Mouse (Mus musculus) heart, embryonic 11.5 days (tissue): ENCODE data around the gene Gm17651. TPM values are rescaled to one million over a fixed set of nuclear protein-coding genes. Genes with fewer than 3 reads are reported as not detected.

ENCODE experiments used
- ATAC-seq: fragments of 200-750 bp; cut with Nextera tagmentation; replicated peaks from 2 replicates; pipeline ENCODE4 v1.8.0; 2017; ENCODE audit warnings: moderate library complexity; ENCODE audit not compliant: insufficient number of reproducible peaks, low FRiP score, low TSS enrichment
- H3K27ac ChIP-seq: fragments of 300-500 bp; sonication (generic); 2 replicates; pipeline ENCODE4 v1.5.1; 2014; ENCODE audit warnings: mild to moderate bottlenecking, low read depth, low read length
- H3K27me3 ChIP-seq: fragments of 300-500 bp; sonication (generic); 2 replicates; pipeline ENCODE4 v1.6.1; 2014; ENCODE audit warnings: mild to moderate bottlenecking, low read length, mixed read lengths; ENCODE audit not compliant: control insufficient read depth, insufficient read depth
- H3K36me3 ChIP-seq: fragments of 300-500 bp; sonication (generic); 2 replicates; pipeline ENCODE4 v1.6.1; 2014; ENCODE audit warnings: mild to moderate bottlenecking, low read length, moderate library complexity, mixed read lengths; ENCODE audit not compliant: control insufficient read depth, insufficient read depth
- H3K4me1 ChIP-seq: fragments of 300-500 bp; sonication (generic); 2 replicates; pipeline ENCODE4 v1.6.1; 2014; ENCODE audit warnings: low read length; ENCODE audit not compliant: control insufficient read depth, insufficient read depth
- H3K4me2 ChIP-seq: fragments of 300-500 bp; sonication (generic); 2 replicates; pipeline ENCODE4 v1.6.1; 2014; ENCODE audit warnings: mild to moderate bottlenecking, moderate library complexity
- H3K4me3 ChIP-seq: fragments of 300-500 bp; sonication (generic); 2 replicates; pipeline ENCODE4 v1.5.1; 2014; ENCODE audit warnings: low read depth, low read length
- H3K9ac ChIP-seq: fragments of 300-500 bp; sonication (generic); 2 replicates; pipeline ENCODE4 v1.6.1; 2014; ENCODE audit warnings: mild to moderate bottlenecking, low read depth, low read length, moderate library complexity
- H3K9me3 ChIP-seq: fragments of 300-500 bp; sonication (generic); replicated peaks from 2 replicates; pipeline ENCODE4 v1.6.1; 2016; ENCODE audit warnings: low read length; ENCODE audit not compliant: control insufficient read depth
- WGBS: fragments of 180-500 bp; shearing (Covaris S2); extraction: QIAGEN DNeasy Blood & Tissue Kit; methylation state at CpG from one replicate; pipeline ENCODE4 v1.1.7; 2014; ENCODE audit not compliant: insufficient replicate concordance; 5-methylcytosine and 5-hydroxymethylcytosine counted together
- polyA plus RNA-seq: library from polyadenylated mRNA; unstranded; fragments of >200 nt; fragmentation: Nextera tagmentation; extraction: Ambion mirVana; gene quantifications from 2 replicates; pipeline ENCODE4 v1.2.1, GENCODE M21; 2014

Gm17651 gene
- polyA plus RNA-seq, 1 experiment from 2014 or later = not detected

DNA sequence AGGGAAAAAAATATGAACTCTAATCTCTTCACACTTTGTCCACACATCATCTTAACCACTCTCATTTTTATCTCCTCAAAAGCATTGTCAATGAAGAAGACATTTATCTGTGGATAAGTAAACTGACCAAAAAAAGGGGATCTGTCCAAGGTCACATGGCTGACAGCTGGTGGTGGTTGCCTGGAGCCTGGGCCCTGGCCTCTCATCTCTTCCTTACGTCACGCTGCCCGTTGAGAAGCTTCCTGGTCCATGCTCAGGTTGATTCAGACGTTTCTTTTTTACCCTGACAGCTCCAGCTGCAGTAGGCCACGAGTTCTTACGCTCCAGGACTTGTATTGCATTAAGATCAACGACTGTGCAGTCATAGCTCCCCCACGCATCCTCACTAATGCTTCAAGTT lies 8.3 kb downstream of the Gm17651 start:
- no peak overlapping the region; the same call in 1 of the 2 replicates for H3K27ac ChIP-seq
- H3K4me1 ChIP-seq = peaks cover 22% of the 10 kb centered on the region
- H3K9ac ChIP-seq = no peak overlapping the region
- H3K4me3 ChIP-seq = no peak overlapping the region
- H3K27me3 ChIP-seq = no peaks in the 10 kb centered on the region
- peaks cover 9% of the 10 kb centered on the region; the same call in 1 of the 2 replicates for H3K36me3 ChIP-seq
- ATAC-seq = no peak
- H3K4me2 ChIP-seq = no peak overlapping the region
- WGBS = 48% methylated on average over 8 of the region's 8 CpGs
- no peaks in the 10 kb centered on the region for H3K9me3 ChIP-seq

GRCm38 (mm10) chr3:97665525-97665924 lies 9.0 kb downstream of the Gm17651 start:
- Histone ChIP-seq H3K27ac (no peak overlapping the region), H3K27me3 (no peaks in the 10 kb centered on the region), H3K9ac (no peak overlapping the region), H3K36me3 (peaks cover 9% of the 10 kb centered on the region; the same call in 1 of the 2 replicates), H3K4me3 (no peak overlapping the region), H3K4me2 (no peak overlapping the region), H3K9me3 (no peaks in the 10 kb centered on the region), H3K4me1 (peaks cover 22% of the 10 kb centered on the region)
- ATAC-seq = no peak
- WGBS = 74% methylated on average over 9 of the region's 9 CpGs

GRCm38 (mm10) chr3:97661206-97661605 lies 13.3 kb downstream of the Gm17651 start:
- no peaks in the 10 kb centered on the region for H3K27me3 ChIP-seq
- H3K4me3 ChIP-seq = no peak overlapping the region
- 0 out of 2 replicates have a peak, but pooled peaks cover 6% of the 10 kb centered on the region for H3K36me3 ChIP-seq
- no peak overlapping the region for H3K27ac ChIP-seq
- peaks cover 18% of the 10 kb centered on the region for H3K4me1 ChIP-seq
- no peak overlapping the region; the same call in 1 of the 2 replicates for H3K9ac ChIP-seq
- WGBS = 52% methylated on average over 8 of the region's 8 CpGs
- H3K4me2 ChIP-seq = no peak overlapping the region
- no peak for ATAC-seq
- H3K9me3 ChIP-seq = no peaks in the 10 kb centered on the region

DNA sequence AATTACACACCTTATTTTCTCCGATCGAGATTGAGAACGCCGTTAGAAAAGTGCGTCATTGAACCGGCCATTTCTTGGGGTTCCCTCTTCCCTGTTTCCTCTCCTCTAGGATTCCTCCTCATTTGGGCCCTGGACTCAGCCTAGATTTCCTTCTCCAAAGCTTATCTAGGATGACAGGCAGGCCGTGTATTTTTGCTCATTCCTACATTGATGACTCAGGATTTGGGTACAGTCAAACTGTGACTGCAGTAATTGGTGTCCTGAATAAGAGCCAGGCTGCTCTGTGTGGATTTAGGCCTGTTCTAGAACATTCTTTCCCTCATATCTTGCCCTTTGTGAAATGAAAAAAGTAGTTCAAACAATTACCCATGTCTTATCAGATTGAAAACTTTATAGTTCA lies 14.7 kb downstream of the Gm17651 start:
- 79% methylated on average over 7 of the region's 7 CpGs for WGBS
- H3K27me3 ChIP-seq = no peaks in the 10 kb centered on the region
- ATAC-seq = no peak
- H3K9ac ChIP-seq = no peak overlapping the region
- H3K4me1 ChIP-seq = peaks cover 14% of the 10 kb centered on the region
- no peak overlapping the region for H3K27ac ChIP-seq
- 0 out of 2 replicates have a peak, but pooled peaks cover 6% of the 10 kb centered on the region for H3K36me3 ChIP-seq
- peaks cover under 1% of the 10 kb centered on the region; the same call in 1 of the 2 replicates for H3K9me3 ChIP-seq
- peak overlapping the region; percentile 83 for H3K4me2 ChIP-seq
- H3K4me3 ChIP-seq = no peak overlapping the region

GRCm38 (mm10) chr3:97658426-97659193 lies 15.9 kb downstream of the Gm17651 start:
- under 1% methylated on average over 50 of the region's 50 CpGs for WGBS
- H3K27me3 ChIP-seq = no peaks in the 10 kb centered on the region
- peaks cover 14% of the 10 kb centered on the region for H3K4me1 ChIP-seq
- peak overlapping the region; percentile 55 for H3K27ac ChIP-seq
- H3K4me2 ChIP-seq = peak overlapping the region; percentile 83
- H3K9ac ChIP-seq = peak overlapping the region; percentile 82
- no peaks in the 10 kb centered on the region for H3K36me3 ChIP-seq
- H3K4me3 ChIP-seq = peak overlapping the region; percentile 86
- peak; percentile 78 for ATAC-seq
- H3K9me3 ChIP-seq = peaks cover 2% of the 10 kb centered on the region; the same call in 1 of the 2 replicates

DNA sequence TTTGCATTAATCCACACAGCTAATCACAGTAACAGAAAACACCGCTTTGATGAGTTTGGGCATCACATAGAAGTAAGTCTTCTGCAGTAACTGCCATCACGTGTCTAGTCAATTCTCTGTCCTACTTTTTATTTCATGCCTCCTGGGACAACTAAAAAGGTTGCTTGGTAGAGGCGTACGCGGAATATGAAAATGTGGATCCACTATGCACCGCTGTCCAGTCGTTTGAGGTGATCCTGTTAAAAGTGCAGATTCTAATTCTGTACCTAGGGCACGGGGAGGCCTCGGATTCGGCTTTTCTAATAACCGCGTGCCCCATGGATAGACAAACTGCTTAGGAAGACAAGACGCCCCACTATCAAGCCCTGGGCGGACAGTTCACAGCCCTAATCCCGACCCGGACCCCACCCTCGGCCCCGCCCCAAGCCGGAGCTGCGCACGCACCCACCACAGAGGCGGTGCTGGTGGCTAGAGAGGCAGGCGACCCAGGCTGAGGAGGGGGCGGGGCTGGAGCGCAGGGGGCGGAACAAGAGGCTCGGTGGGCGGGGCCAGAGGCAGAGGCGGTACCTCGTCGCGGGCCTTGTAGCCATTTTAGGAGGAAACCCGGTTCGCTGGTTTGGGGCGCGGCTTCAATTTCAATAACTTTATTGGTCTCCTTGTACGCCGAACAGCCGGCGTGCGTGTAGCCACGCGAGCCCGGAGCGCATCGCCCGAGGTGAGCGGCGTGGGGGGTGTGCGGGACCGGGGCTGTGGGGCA lies 16.7 kb downstream of the Gm17651 start, which contains the start of gene Prkab2:
Prkab2 (plus strand) TSS at position 539 of the 757 bp plus-strand sequence.
- H3K27ac ChIP-seq = peak within 1 kb of the TSS; percentile 55
- ATAC-seq = peak; percentile 96

DNA sequence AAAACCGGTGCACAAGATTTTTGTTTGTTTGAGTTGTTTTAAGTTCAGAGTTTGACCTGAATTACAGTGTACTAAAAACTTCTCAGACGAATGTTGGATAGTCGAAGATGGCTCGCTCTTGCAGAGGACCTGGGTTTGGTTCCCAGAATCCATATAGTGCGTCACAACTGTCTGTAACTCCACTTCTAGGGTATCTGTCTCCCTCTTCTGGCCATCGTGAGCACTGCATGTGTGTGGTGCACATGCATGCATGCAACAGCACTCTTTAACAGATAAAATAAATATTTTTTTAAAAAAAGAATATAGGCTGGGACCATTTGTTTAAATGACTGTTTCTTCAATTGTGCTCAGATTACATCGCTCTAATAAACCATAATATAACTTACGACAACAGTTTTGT lies 19.6 kb downstream of the Gm17651 start:
- 81% methylated on average over 8 of the region's 8 CpGs for WGBS
- Histone ChIP-seq H3K4me1 (peaks cover 10% of the 10 kb centered on the region), H3K9ac (no peak overlapping the region), H3K4me3 (no peak overlapping the region), H3K27ac (no peak overlapping the region), H3K36me3 (no peaks in the 10 kb centered on the region), H3K27me3 (no peaks in the 10 kb centered on the region), H3K9me3 (peaks cover 2% of the 10 kb centered on the region; the same call in 1 of the 2 replicates), H3K4me2 (no peak overlapping the region)
- ATAC-seq = no peak

More for the DNA sequence above, 16.7 kb downstream of the Gm17651 start, which contains the start of gene Prkab2:
- Histone ChIP-seq H3K27me3 (no peaks in the 10 kb centered on the region), H3K4me1 (peaks cover 14% of the 10 kb centered on the region), H3K9me3 (peaks cover 2% of the 10 kb centered on the region; the same call in 1 of the 2 replicates), H3K4me2 (peak within 1 kb of the TSS; percentile 83), H3K36me3 (no peaks in the 10 kb centered on the region), H3K9ac (peak within 1 kb of the TSS; percentile 82), H3K4me3 (peak within 1 kb of the TSS; percentile 86)
- WGBS = 3% methylated on average over 49 of the region's 51 CpGs

DNA sequence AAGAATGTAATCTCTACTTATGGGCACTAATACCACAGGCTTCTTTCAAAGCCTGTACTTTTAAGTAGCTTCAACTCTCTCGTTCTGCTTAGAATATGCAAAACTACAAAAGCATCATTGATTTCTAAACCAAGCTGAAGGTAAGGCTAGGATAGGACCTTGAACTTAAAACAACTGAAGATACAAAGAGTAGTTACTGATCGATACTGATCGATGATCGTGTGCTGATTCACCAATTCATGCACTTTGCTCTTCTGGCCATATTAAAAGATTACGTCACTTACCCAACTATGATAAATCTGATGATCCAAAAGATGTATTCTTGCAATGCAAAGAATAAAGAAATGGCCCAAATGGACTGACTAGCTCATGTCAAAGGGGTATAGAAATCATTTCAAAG lies 20.7 kb downstream of the Gm17651 start:
- Histone ChIP-seq H3K9ac (no peak overlapping the region), H3K27ac (no peak overlapping the region), H3K27me3 (no peaks in the 10 kb centered on the region), H3K4me3 (no peak overlapping the region), H3K4me1 (peaks cover 3% of the 10 kb centered on the region; the same call in 1 of the 2 replicates), H3K36me3 (no peaks in the 10 kb centered on the region), H3K4me2 (no peak overlapping the region), H3K9me3 (peaks cover 2% of the 10 kb centered on the region; the same call in 1 of the 2 replicates)
- 90% methylated on average over 5 of the region's 5 CpGs for WGBS
- ATAC-seq = no peak
